Mouse (Mus musculus): ENCODE data around the gene Mapk1ip1l. TPM values are rescaled to one million over a fixed set of nuclear protein-coding genes. Genes with fewer than 3 reads are reported as not detected.

Gene Mapk1ip1l
- 10 to 100 TPM; 21.6 to 22.5 TPM for total RNA-seq (2021)
- long read RNA-seq, experiment 1, full-length matches to known transcripts = 2 of 7 reads
- long read RNA-seq, experiment 1, partial matches to known transcripts = 2 of 7 reads
- long read RNA-seq, experiment 1, other reads (novel, unspliced or antisense) = 3 of 7 reads
- long read RNA-seq, experiment 2, partial matches to known transcripts = 2 of 6 reads
- long read RNA-seq, experiment 2, other reads (novel, unspliced or antisense) = 4 of 6 reads

- intact Hi-C loops (cut with DNase I) = no loop called here
- peak; percentile 89 to 91 for DNase-seq
Observed at GRCm38 (mm10) chr14:47297785-47298407, at the start of gene Mapk1ip1l. Mapk1ip1l (plus strand) TSS chr14:47298266.

GRCm38 (mm10) chr14:47249839-47250238, 48.2 kb upstream of the Mapk1ip1l start:
- intact Hi-C loops (cut with DNase I) = loop anchor here (5.0 to 10.0 kb wide), 2 partner anchors 135 to 368 kb away; partner anchors contain the start of gene Samd4
- no peak for DNase-seq

DNA sequence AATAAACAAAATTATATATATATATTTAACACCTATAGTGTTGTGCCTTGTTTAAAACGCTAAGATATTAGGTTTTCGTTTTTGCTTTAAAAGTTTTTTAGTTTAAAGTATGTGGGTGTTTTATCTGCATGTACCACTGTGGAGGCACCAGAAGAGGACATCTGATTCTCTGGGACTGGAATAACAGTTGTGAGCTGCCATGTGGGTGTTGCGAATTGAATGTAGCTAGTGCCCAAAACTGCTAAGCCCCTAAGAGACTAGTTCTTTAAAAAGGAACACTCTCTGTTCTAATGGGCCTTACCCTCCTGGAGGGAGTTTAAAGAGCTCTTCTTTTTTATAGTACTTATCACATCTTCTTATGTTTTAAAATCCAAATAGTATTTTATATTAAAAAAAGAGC, 33.2 kb upstream of the Mapk1ip1l start:
- no peak for DNase-seq
- intact Hi-C loops (cut with DNase I) = no loop called here

DNA sequence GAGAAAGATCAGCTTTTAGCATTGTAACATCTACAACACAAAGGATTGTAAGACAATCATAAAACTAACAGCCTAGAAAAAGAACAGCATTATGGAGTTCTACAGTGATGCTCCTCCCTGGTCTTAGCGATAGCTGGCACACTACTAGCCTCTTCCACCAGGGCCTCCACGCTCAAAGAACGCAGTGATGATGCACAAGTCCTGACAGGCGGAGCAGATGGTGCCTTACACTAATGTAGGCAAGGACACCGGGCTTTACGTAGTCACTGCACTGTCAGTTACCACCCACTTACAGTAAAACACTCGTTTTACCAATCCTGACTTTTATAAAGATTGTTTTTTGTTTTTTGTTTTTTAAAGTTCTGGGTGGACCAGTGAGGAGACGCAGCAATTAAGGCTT, 32.2 kb upstream of the Mapk1ip1l start:
- intact Hi-C loops (cut with DNase I) = no loop called here
- no peak for DNase-seq

DNA sequence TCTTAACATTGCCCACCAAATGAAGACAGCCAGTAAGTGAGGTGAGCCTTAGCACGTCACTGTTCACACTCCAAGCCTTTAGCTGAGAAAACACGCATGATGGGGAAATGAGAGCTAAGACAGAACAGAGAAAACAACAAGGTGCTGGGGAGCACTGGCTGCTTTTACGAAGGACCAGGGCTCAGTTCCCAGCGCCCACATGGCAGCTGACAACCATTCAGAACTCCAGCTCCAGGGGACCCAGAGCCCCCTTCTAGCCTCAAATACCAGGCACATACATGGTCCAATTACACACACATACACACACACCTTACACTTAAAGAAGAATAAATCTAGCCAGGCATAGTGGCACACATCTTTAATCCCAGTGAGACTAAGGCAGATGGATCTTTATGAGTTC, 29.0 kb upstream of the Mapk1ip1l start:
- DNase-seq = no peak
- intact Hi-C loops (cut with DNase I) = no loop called here

GRCm38 (mm10) chr14:47269706-47270105, 28.4 kb upstream of the Mapk1ip1l start:
- intact Hi-C loops (cut with DNase I) = no loop called here
- DNase-seq = no peak

GRCm38 (mm10) chr14:47273751-47274150, 24.3 kb upstream of the Mapk1ip1l start:
- intact Hi-C loops (cut with DNase I) = no loop called here
- no peak for DNase-seq

- DNase-seq = no peak
- intact Hi-C loops (cut with DNase I) = no loop called here
Observed at GRCm38 (mm10) chr14:47275417-47275816, 22.6 kb upstream of the Mapk1ip1l start.

- intact Hi-C loops (cut with DNase I) = no loop called here
- no peak for DNase-seq
Observed at GRCm38 (mm10) chr14:47276036-47276603, 21.9 kb upstream of the Mapk1ip1l start.

DNA sequence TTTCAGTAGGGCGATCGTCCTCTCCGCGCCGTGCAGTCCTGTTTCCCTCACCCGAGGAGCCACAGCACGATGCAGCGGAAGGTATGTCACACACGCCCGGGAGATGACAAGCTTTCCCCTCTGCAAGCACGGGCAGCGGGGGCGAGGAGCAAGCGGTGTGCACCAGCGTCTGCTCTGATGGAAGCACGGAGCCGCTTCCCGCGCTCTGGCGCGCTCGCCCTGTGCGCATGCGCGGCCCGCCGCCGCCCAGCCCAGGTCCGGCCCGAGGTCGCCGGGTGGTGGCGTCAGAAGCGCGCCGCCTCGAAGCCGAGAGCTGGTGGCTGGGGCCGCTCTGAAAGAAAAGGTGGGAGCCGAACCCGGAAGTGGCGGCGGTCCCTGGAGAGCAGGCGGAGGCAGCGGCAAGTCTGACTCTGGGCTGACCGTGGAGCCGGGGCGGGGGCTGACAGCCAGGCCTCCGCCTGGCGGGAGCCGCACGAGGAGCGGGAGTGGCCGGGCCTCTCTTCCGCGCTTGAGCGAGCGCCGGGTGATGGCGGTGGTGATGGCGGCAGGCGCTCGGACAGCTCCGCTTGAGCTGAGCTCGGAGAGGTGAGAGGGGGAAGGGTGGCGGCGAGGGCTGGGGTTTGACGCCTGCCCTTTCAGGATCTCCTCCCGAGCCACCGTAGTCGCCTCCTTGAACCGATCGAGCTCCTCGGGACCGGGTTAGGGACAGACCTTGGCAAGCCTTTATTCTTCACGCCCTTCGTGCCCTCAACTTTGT, 21.3 kb upstream of the Mapk1ip1l start, which contains the start of the genes Wdhd1 and Socs4:
Wdhd1 (minus strand) TSS at position 221 of the 757 bp plus-strand sequence.
Socs4 (plus strand) TSS at position 295 of the 757 bp plus-strand sequence.
- intact Hi-C loops (cut with DNase I) = no loop called here
- DNase-seq = peak; percentile 90 to 92

DNA sequence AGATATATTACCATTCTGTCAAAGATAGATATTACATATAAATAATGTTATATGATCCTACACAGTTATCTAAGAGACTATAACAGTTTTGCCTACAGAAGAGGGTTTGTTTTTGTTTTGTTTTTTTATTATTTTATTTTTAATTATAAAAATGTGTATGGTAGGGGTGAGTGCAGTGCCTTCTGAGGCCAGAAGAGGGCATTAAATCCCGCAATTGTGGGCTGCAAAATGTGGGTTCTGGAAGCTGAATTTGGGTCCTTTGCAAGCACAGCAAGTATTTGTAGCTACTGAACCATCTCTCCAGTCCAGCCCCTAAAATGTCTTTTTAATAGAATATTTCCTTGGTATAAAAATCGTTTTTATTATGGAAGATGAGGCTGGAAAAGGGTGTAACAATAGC, 19.0 kb upstream of the Mapk1ip1l start:
- intact Hi-C loops (cut with DNase I) = no loop called here

DNA sequence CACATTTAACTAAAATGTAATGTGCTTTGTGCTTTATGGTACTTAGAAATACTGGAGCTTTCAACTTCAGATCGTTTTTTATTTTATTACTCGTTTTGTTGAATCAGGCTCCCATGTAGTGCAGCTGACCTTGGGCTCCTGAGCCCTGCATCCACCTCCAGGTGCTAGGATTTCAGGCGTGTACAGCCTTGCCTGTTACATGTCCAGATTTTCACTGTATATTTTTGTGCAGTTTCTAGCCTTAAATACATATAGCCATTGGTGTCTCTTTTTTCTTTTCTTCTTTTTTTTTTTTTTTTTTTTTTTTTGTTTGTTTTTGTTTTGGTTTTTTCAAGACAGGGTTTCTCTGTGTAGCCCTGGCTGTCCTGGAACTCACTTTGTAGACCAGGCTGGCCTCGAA, 16.5 kb upstream of the Mapk1ip1l start:
- intact Hi-C loops (cut with DNase I) = no loop called here
- no peak for DNase-seq

More for the DNA sequence above, 19.0 kb upstream of the Mapk1ip1l start:
- DNase-seq = no peak

- no peak for DNase-seq
- intact Hi-C loops (cut with DNase I) = no loop called here
Observed at GRCm38 (mm10) chr14:47283568-47283967, 14.5 kb upstream of the Mapk1ip1l start.

DNA sequence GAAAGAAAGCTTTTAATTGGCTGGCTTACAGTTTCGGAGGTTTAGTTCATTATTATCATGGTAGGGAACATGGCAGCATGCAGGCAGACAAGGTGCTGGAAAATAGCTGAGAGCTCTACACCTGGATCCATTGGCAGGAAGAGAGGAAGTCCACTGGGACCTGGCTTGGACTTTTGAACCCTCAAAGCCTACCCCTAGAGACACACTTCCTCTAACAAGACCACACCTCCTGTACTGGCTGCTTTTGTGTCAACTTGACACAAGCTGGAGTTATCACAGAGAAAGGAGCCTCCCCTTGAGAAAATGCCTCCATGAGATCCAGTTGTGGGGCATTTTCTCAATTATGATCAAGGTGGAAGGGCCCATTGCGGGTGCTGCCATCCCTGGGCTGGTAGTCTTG, 12.8 kb upstream of the Mapk1ip1l start:
- intact Hi-C loops (cut with DNase I) = no loop called here
- no peak for DNase-seq

DNA sequence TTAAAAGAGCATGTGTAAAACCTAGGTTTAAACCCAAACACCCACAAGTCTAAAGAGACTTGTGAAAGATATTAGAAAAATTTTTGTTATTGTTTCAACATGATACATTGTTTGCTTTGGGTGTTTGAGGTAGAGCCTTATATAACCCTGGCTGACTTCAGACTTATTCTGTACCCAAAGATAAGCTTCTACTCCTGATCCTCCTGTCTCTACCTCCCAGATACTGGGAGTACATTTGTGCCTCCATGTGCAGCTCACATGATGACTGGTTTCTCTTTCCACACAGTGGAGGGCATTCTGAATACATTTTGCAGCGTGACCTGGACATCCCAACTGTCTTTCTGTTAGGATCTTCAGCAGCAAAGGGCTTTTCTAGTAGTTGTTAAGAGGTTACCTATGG, 11.9 kb upstream of the Mapk1ip1l start:
- no peak for DNase-seq
- intact Hi-C loops (cut with DNase I) = no loop called here

- intact Hi-C loops (cut with DNase I) = no loop called here
- no peak for DNase-seq
Observed at GRCm38 (mm10) chr14:47287021-47287420, 11.0 kb upstream of the Mapk1ip1l start.

- intact Hi-C loops (cut with DNase I) = no loop called here
Observed at GRCm38 (mm10) chr14:47291772-47292171, 6.3 kb upstream of the Mapk1ip1l start.

GRCm38 (mm10) chr14:47294136-47294535, 3.9 kb upstream of the Mapk1ip1l start:
- intact Hi-C loops (cut with DNase I) = no loop called here

More at GRCm38 (mm10) chr14:47291772-47292171, 6.3 kb upstream of the Mapk1ip1l start:
- DNase-seq = no peak

GRCm38 (mm10) chr14:47296232-47296631, 1.8 kb upstream of the Mapk1ip1l start:
- DNase-seq = no peak
- intact Hi-C loops (cut with DNase I) = no loop called here

More at GRCm38 (mm10) chr14:47294136-47294535, 3.9 kb upstream of the Mapk1ip1l start:
- DNase-seq = no peak

DNA sequence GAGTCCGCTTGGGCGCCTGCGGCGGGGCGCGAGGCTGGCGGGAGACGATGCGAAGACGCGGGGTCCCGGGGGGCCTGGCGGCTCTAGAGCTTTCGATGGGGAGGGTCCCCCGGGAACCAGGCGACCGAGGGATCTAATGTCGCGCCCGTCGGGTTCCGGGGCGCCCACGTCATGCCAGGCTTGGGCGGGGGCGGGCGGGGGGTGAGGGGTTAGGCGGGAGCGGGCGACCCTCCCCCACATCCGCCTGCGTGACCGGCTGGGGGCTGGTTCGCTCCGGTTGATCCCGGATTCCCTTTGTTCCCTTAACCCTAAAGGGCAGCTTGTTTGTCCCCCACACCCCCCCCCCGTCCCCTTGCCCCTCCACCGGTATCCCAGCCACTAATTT, 334 bp downstream of the Mapk1ip1l start:
- no peak for DNase-seq
- intact Hi-C loops (cut with DNase I) = no loop called here

DNA sequence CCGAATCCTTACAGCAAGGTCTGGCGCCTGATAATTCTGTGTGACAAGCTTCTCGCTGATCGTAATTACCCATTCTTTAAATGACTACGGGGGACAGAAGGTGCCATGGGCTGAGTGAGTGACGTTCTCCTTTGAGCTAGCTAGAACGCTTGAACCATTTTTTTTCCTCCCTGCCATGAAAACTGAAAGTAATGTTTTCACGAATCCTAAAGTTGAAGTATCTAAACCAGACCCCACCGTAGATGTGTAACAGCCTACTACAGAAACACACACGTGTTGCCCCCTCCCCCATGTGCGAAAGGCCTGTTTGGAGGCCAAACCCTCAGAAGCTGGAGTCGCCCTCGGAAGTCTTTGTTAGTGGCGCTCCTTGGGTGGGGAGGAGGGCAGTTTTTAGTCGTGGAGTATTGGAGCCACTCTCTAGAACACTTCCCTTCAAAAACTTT, 774 bp downstream of the Mapk1ip1l start:
- intact Hi-C loops (cut with DNase I) = no loop called here
- no peak for DNase-seq
